Mouse (Mus musculus) hindbrain, embryonic 11.5 days (tissue): ENCODE results near the gene Gm20765. TPM values are rescaled to one million over a fixed set of nuclear protein-coding genes. Genes with fewer than 3 reads are reported as not detected.
A peak's percentile ranks its signal among the peaks of the same experiment; 100 is the strongest.

Experiments
- ATAC-seq: fragments of 200-750 bp; cut with Nextera tagmentation; 2 replicates; pipeline ENCODE4 v1.8.0; 2017; ENCODE audit warnings: mild to moderate bottlenecking, moderate TSS enrichment, moderate library complexity; ENCODE audit not compliant: low FRiP score
- DNase-seq: peaks from one replicate; pipeline ENCODE4 v3.0.0-alpha.2; 2015; ENCODE audit warnings: low spot score
- H3K27ac ChIP-seq: fragments of 300-500 bp; sonication (generic); 2 replicates; pipeline ENCODE4 v1.5.1; 2014; ENCODE audit warnings: mild to moderate bottlenecking, low read depth, low read length
- H3K27me3 ChIP-seq: fragments of 300-500 bp; sonication (generic); 2 replicates; pipeline ENCODE4 v1.6.1; 2014; ENCODE audit warnings: mild to moderate bottlenecking, low read length, moderate library complexity, mixed read lengths; ENCODE audit not compliant: control insufficient read depth, insufficient read depth
- H3K36me3 ChIP-seq: fragments of 300-500 bp; sonication (generic); 2 replicates; pipeline ENCODE4 v1.6.1; 2014; ENCODE audit warnings: mild to moderate bottlenecking, low read length, moderate library complexity, mixed read lengths; ENCODE audit not compliant: control insufficient read depth, insufficient read depth
- H3K4me1 ChIP-seq: fragments of 300-500 bp; sonication (generic); replicated peaks from 2 replicates; pipeline ENCODE4 v1.6.1; 2014; ENCODE audit warnings: low read length, mixed read lengths; ENCODE audit not compliant: control insufficient read depth, insufficient read depth
- H3K4me2 ChIP-seq: fragments of 300-500 bp; sonication (generic); replicated peaks from 2 replicates; pipeline ENCODE4 v1.6.1; 2014; ENCODE audit warnings: mild to moderate bottlenecking, low read depth, low read length
- H3K4me3 ChIP-seq: fragments of 300-500 bp; sonication (generic); 2 replicates; pipeline ENCODE4 v1.5.1; 2014; ENCODE audit warnings: low read depth, low read length
- H3K9ac ChIP-seq: fragments of 300-500 bp; sonication (generic); 2 replicates; pipeline ENCODE4 v1.6.1; 2014; ENCODE audit warnings: low read depth, low read length
- H3K9me3 ChIP-seq: fragments of 300-500 bp; sonication (generic); 2 replicates; pipeline ENCODE4 v1.6.1; 2016; ENCODE audit warnings: low read length; ENCODE audit not compliant: control insufficient read depth
- WGBS: fragments of 180-500 bp; shearing (Covaris S2); extraction: QIAGEN DNeasy Blood & Tissue Kit; methylation state at CpG from one replicate; pipeline ENCODE4 v1.1.7; 2014; 5-methylcytosine and 5-hydroxymethylcytosine counted together
- polyA plus RNA-seq: library from polyadenylated mRNA; unstranded; fragments of >200 nt; fragmentation: Nextera tagmentation; extraction: Ambion mirVana; gene quantifications from 2 replicates; pipeline ENCODE4 v1.2.1, GENCODE M21; 2014

Gm20765 gene
- polyA plus RNA-seq, 1 experiment from 2014 or later, result not detected

DNA sequence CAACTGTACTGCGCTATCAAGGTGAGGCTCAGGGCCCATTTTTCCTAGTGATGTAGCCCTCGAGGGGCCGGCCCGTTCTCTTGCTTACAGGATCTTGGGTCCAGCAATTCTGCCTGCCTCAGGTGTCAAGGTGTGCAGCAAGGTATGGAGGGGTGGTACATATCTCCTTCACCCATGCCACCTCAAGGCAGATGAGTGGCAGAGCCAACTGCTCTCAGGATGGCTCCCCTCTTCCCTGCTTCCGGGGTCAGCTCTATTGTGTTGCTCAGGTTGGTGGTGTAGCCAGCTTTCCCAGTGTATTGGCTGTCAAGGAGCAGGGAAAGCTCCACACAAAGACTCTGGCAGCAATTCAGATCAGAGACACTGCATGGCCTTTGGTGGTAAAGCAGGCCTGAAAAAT lies 29.2 kb downstream of the Gm20765 start:
- Histone ChIP-seq H3K36me3 (no peaks in the 10 kb centered on the region), H3K4me3 (no peak overlapping the region), H3K9ac (no peak overlapping the region), H3K4me1 (no peaks in the 10 kb centered on the region), H3K27me3 (no peaks in the 10 kb centered on the region), H3K4me2 (no peak overlapping the region), H3K27ac (no peak overlapping the region), H3K9me3 (no peaks in the 10 kb centered on the region)
- ATAC-seq (0 out of 2 replicates have a peak, but pooled peaks have one; percentile 12), DNase-seq (no peak)
- 91% methylated on average over 5 of the region's 5 CpGs for WGBS

DNA sequence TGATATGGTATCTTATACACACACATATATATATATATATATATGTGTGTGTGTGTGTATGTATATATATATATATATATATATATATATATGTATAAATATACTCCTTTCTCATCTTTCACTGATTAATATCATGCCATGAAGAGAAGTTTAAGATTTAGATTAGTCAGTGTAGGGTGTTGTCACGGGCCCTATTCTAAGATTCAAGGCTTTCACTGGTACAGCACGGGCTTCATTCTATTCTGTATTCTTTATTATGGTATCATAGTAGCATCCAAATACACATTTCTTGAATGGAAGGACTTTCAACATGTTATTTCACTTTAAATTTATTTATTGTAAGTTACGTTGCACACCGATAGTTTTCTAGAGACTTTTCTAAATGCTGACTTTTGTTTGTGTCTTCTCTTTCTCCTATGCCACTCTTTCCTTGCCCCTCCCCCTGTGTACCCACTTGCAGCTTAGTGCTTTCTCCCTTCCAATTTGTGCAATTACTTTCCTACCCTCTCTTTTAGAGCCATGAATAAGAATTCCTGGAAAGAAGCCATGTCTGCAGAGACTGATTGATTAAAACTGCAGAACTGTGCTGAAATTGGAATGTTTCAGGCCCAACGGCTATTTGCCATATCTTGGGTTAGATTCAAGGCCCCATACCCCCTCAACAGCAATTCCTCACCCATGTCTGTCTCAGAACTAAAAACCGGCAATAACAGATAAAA lies 35.1 kb downstream of the Gm20765 start:
- Histone ChIP-seq H3K27me3 (no peaks in the 10 kb centered on the region), H3K9me3 (no peaks in the 10 kb centered on the region), H3K9ac (no peak overlapping the region), H3K36me3 (no peaks in the 10 kb centered on the region), H3K27ac (no peak overlapping the region), H3K4me1 (no peaks in the 10 kb centered on the region), H3K4me2 (no peak overlapping the region), H3K4me3 (no peak overlapping the region)
- DNase-seq, result no peak
- ATAC-seq, result no peak
- 89% methylated on average over 6 of the region's 6 CpGs for WGBS

Other genes starting within 250 kb of the Gm20765 start
- not detected in 2 replicates for gene Gm21293, start 42.5 kb upstream of the Gm20765 start, polyA plus RNA-seq
- gene Gm6763, start 34.0 kb upstream of the Gm20765 start, polyA plus RNA-seq, result not detected in 2 replicates
- gene Gm8764, start 25.5 kb upstream of the Gm20765 start, polyA plus RNA-seq, result not detected in 2 replicates
- gene Gm21304, start 17.0 kb upstream of the Gm20765 start, polyA plus RNA-seq, result not detected in 2 replicates
- not detected in 2 replicates for gene Gm21312, start 8.5 kb upstream of the Gm20765 start, polyA plus RNA-seq
- not detected in 2 replicates for gene Gm4340, start 8.5 kb downstream of the Gm20765 start, polyA plus RNA-seq